Mouse (Mus musculus): ENCODE data around the gene Rflna.

Rflna gene

GRCm38 (mm10) chr5:125005871-125006652, 3.0 kb downstream of the Rflna start:
- in situ Hi-C loops (cut with MboI; ENCODE audit: low sequenced_read_pairs) = no loop called here

- in situ Hi-C loops (cut with MboI; ENCODE audit: low sequenced_read_pairs) = no loop called here
These were observed 3.9 kb downstream of the Rflna start for GRCm38 (mm10) chr5:125006896-125007295.

GRCm38 (mm10) chr5:125011166-125011565, 8.1 kb downstream of the Rflna start:
- in situ Hi-C loops (cut with MboI; ENCODE audit: low sequenced_read_pairs) = loop anchor here (10.0 kb wide), 1 partner anchor 106 kb away; no protein-coding TSS in a partner anchor

GRCm38 (mm10) chr5:125011628-125012027, 8.6 kb downstream of the Rflna start:
- in situ Hi-C loops (cut with MboI; ENCODE audit: low sequenced_read_pairs) = loop anchor here (10.0 kb wide), 1 partner anchor 107 kb away; no protein-coding TSS in a partner anchor

GRCm38 (mm10) chr5:125014497-125014896, 11.5 kb downstream of the Rflna start:
- in situ Hi-C loops (cut with MboI; ENCODE audit: low sequenced_read_pairs) = loop anchor here (10.0 kb wide), 1 partner anchor 110 kb away; no protein-coding TSS in a partner anchor

GRCm38 (mm10) chr5:125015066-125015465, 12.0 kb downstream of the Rflna start:
- in situ Hi-C loops (cut with MboI; ENCODE audit: low sequenced_read_pairs) = loop anchor here (10.0 kb wide), 1 partner anchor 110 kb away; no protein-coding TSS in a partner anchor

GRCm38 (mm10) chr5:125015576-125015975, 12.6 kb downstream of the Rflna start:
- in situ Hi-C loops (cut with MboI; ENCODE audit: low sequenced_read_pairs) = loop anchor here (10.0 kb wide), 1 partner anchor 111 kb away; no protein-coding TSS in a partner anchor

GRCm38 (mm10) chr5:125016421-125017242, 13.6 kb downstream of the Rflna start:
- in situ Hi-C loops (cut with MboI; ENCODE audit: low sequenced_read_pairs) = loop anchor here (10.0 kb wide), 1 partner anchor 112 kb away; no protein-coding TSS in a partner anchor

GRCm38 (mm10) chr5:125017332-125017731, 14.3 kb downstream of the Rflna start:
- in situ Hi-C loops (cut with MboI; ENCODE audit: low sequenced_read_pairs) = loop anchor here (10.0 kb wide), 1 partner anchor 113 kb away; no protein-coding TSS in a partner anchor

GRCm38 (mm10) chr5:125019099-125019498, 16.1 kb downstream of the Rflna start:
- in situ Hi-C loops (cut with MboI; ENCODE audit: low sequenced_read_pairs) = loop anchor here (10.0 kb wide), 1 partner anchor 114 kb away; no protein-coding TSS in a partner anchor

- in situ Hi-C loops (cut with MboI; ENCODE audit: low sequenced_read_pairs) = no loop called here
These were observed 18.3 kb downstream of the Rflna start for GRCm38 (mm10) chr5:125021298-125021697.

- in situ Hi-C loops (cut with MboI; ENCODE audit: low sequenced_read_pairs) = no loop called here
These were observed 21.0 kb downstream of the Rflna start for GRCm38 (mm10) chr5:125024002-125024401.

- in situ Hi-C loops (cut with MboI; ENCODE audit: low sequenced_read_pairs) = no loop called here
These were observed 25.4 kb downstream of the Rflna start for GRCm38 (mm10) chr5:125028371-125028770.

- in situ Hi-C loops (cut with MboI; ENCODE audit: low sequenced_read_pairs) = no loop called here
These were observed 25.9 kb downstream of the Rflna start for GRCm38 (mm10) chr5:125028911-125029310.

- in situ Hi-C loops (cut with MboI; ENCODE audit: low sequenced_read_pairs) = no loop called here
These were observed 33.5 kb downstream of the Rflna start for GRCm38 (mm10) chr5:125036483-125036882.

GRCm38 (mm10) chr5:125039377-125040027, 36.5 kb downstream of the Rflna start:
- in situ Hi-C loops (cut with MboI; ENCODE audit: low sequenced_read_pairs) = no loop called here

- in situ Hi-C loops (cut with MboI; ENCODE audit: low sequenced_read_pairs) = no loop called here
These were observed 37.1 kb downstream of the Rflna start for GRCm38 (mm10) chr5:125040128-125040584.

GRCm38 (mm10) chr5:125041578-125041977, 38.6 kb downstream of the Rflna start:
- in situ Hi-C loops (cut with MboI; ENCODE audit: low sequenced_read_pairs) = no loop called here

GRCm38 (mm10) chr5:125043448-125043847, 40.4 kb downstream of the Rflna start:
- in situ Hi-C loops (cut with MboI; ENCODE audit: low sequenced_read_pairs) = no loop called here

- in situ Hi-C loops (cut with MboI; ENCODE audit: low sequenced_read_pairs) = no loop called here
These were observed 42.2 kb downstream of the Rflna start for GRCm38 (mm10) chr5:125045202-125045601.

GRCm38 (mm10) chr5:125046436-125046835, 43.4 kb downstream of the Rflna start:
- in situ Hi-C loops (cut with MboI; ENCODE audit: low sequenced_read_pairs) = no loop called here
